Mouse (Mus musculus) cortical plate, adult 2 months (tissue): ENCODE results near the gene Ppp2r2c. TPM values are rescaled to one million over a fixed set of nuclear protein-coding genes. Genes with fewer than 3 reads are reported as not detected.

Source experiments
- H3K27ac ChIP-seq: fragments of 200-500 bp; 2 replicates; pipeline ENCODE4 v1.5.1; 2012; ENCODE audit warnings: low read length, control low read depth, inconsistent platforms; ENCODE audit not compliant: insufficient read depth
- H3K4me1 ChIP-seq: fragments of 200-500 bp; 2 replicates; pipeline ENCODE4 v1.6.1; 2011; ENCODE audit warnings: low read length; ENCODE audit not compliant: control insufficient read depth, insufficient read depth
- H3K4me3 ChIP-seq: fragments of 200-500 bp; 2 replicates; pipeline ENCODE4 v1.5.1; 2011; ENCODE audit warnings: mild to moderate bottlenecking, low read length, control low read depth; ENCODE audit not compliant: insufficient read depth
- CTCF ChIP-seq: fragments of 200-500 bp; IDR thresholded peaks from 2 replicates; pipeline ENCODE4 v1.5.1; 2011; ENCODE audit warnings: mild to moderate bottlenecking, control low read depth, low read length; ENCODE audit not compliant: insufficient read depth; ENCODE audit errors: extremely low read depth
- POLR2A ChIP-seq: fragments of 200-500 bp; IDR thresholded peaks from 2 replicates; pipeline ENCODE4 v1.6.1; 2011; ENCODE audit warnings: mild to moderate bottlenecking, low read length, control low read depth; ENCODE audit not compliant: insufficient read depth; ENCODE audit errors: extremely low read depth
- polyA plus RNA-seq: library from polyadenylated mRNA; depleted of rRNA; stranded (reverse); fragments of >200 nt; gene quantifications from 2 replicates; pipeline ENCODE4 v1.2.3, GENCODE M21; 2012

Ppp2r2c gene
- polyA plus RNA-seq, 1 experiment, result 442 TPM

DNA sequence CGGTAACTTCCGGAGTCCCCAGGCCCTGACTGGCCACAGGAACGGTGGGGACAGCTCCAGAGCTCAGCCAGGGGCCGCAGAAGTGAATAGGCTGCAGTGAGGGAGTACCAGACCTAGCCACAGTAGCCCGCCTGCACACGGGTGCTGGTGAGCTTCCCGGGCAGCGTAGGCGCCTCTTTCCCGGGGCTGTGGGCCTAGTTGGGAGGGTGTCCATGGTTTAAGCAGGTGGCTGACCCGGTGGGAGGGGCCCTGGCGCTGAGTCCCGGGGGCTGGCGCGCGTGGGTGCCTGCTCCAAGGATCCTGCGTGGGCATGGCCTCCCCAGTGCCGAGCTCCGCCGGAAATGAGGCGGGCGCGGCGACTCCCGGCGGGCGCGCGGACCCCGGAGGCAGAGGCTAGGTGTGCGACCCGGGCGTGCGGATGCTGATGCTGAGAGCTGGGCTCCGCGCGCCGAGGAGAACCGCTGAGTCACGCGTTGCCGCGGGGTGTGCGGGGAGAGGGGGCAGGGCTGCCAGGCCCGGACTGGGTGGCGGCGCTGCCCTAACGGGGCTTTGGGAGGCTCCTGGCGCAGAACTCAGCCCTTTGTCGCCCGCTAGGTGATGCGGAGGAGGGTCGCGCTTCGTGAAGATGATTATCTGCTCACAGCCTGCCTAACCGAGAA is 1.4 kb downstream of the Ppp2r2c start:
- peak overlapping the region; percentile 96 for H3K4me3 ChIP-seq
- H3K27ac ChIP-seq, result peak overlapping the region; percentile 97
- TF ChIP-seq CTCF (no peak), POLR2A (no peak)
- H3K4me1 ChIP-seq, result peaks cover 18% of the 10 kb centered on the region

DNA sequence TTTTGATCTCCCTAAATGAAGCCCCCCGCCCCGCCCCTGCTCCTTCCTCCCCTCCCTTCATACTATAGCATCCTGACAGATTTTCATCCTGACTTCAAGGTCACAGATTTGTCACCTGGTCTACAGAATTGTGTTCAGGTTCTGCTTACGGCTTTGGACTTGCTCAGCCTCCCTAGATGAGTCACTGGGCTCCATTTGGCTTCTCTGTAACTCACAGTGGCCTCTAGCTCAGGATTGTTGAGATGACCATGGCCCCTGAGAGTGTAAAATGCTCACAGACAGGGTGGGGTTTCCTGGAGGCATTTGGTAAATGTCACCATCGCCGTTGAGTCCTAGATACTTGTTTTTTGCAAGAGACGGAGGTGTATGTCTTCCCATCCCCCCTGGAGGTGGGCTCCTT is 2.6 kb downstream of the Ppp2r2c start:
- H3K4me3 ChIP-seq, result peak overlapping the region; percentile 96
- H3K4me1 ChIP-seq, result peaks cover 19% of the 10 kb centered on the region
- no peak for TF ChIP-seq POLR2A
- TF ChIP-seq CTCF, result no peak
- no peak overlapping the region for H3K27ac ChIP-seq

GRCm38 (mm10) chr5:36875956-36876355 is 7.6 kb downstream of the Ppp2r2c start:
- Histone ChIP-seq H3K4me1 (peaks cover 32% of the 10 kb centered on the region), H3K27ac (peak overlapping the region; percentile 43), H3K4me3 (no peak overlapping the region)
- no peak for TF ChIP-seq POLR2A
- no peak for TF ChIP-seq CTCF

GRCm38 (mm10) chr5:36876777-36877396 is 8.6 kb downstream of the Ppp2r2c start:
- H3K4me1 ChIP-seq, result peaks cover 31% of the 10 kb centered on the region
- TF ChIP-seq POLR2A (no peak), CTCF (no peak)
- H3K27ac ChIP-seq, result peak overlapping the region; percentile 79
- no peak overlapping the region for H3K4me3 ChIP-seq

DNA sequence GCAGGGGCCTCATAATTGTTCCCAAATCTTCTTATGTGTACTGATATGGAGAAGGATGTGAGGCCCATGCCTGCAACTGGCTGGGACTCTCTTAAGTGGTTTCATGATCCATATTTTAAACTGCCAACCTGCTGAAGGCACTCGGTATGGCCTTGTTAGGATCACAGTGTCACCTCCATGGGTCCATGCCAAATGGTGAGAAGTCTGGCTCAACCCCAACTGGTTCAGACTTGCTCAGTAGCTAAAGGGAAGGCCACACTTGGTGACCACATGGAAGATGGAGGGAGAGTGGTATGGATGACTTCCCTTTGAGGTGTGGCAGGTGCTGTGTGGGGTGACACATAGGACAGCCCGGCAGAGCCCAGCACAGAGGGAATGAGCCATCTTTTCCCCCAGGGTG is 9.3 kb downstream of the Ppp2r2c start:
- peak overlapping the region; percentile 79 for H3K27ac ChIP-seq
- H3K4me1 ChIP-seq, result peaks cover 35% of the 10 kb centered on the region
- TF ChIP-seq CTCF (no peak), POLR2A (no peak)

DNA sequence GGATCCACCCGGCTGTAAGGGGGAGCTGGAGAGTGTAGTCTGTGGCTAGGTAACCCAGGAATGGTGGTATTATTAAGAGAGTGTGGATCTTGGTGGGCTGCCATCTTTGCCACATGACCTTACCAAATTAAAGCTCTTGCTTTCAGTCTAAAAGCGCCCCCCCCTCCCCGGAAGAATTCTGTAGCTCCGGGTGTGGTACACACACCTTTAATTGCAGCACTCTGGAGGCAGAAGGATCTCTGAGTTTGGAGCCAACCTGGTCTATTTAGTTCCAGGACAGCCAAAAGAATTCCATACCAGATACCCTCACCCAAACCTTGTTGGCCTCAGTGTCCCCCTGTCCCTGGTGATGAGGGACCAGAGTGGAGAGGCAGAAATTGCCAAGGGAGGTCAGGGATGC is 10.5 kb downstream of the Ppp2r2c start:
- no peak for TF ChIP-seq POLR2A
- Histone ChIP-seq H3K27ac (no peak overlapping the region), H3K4me3 (no peak overlapping the region), H3K4me1 (peaks cover 33% of the 10 kb centered on the region)

More for the DNA sequence above, 9.3 kb downstream of the Ppp2r2c start:
- no peak overlapping the region for H3K4me3 ChIP-seq

DNA sequence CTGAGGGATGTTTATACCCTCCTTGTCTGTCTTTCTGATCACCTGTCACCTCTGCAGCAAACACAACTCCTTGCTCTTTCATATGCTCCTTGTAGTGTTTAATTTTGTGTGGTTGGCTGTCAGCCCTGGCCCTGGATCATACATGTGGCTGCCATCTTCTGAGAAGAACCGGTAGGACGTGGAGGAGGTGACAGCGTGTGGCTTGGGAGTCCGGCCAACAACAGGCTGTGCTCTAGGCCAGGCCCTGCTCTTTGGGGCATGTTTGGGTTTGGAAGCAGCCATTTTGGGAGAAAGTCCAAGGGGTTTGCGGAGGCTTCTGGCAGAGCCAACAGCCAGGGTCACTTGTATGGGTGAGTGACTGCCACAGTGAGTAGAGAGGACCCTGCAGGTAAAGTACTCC is 12.3 kb downstream of the Ppp2r2c start:
- Histone ChIP-seq H3K4me1 (peaks cover 32% of the 10 kb centered on the region), H3K4me3 (no peak overlapping the region), H3K27ac (no peak overlapping the region)
- TF ChIP-seq CTCF (no peak), POLR2A (no peak)

DNA sequence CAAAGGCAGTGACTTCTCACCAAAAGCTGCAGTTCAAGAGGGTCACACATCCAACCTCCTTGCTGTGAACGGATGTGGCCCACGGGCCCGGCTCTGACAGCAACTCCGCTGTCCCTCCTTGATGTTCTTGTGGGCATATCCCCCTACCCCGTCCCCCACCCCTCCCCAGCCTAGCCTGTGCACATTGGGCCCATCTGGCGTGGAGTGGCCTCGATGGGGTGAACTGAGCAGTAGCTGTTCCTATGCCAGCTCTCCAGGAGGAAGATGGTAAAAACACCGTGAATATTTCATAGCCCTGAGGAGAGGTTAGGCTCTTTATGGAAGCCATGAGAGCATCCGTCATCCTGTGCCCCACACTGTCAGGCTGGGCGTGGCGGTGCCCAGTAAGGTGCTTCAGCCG is 15.2 kb downstream of the Ppp2r2c start:
- Histone ChIP-seq H3K4me1 (peaks cover 43% of the 10 kb centered on the region), H3K4me3 (no peak overlapping the region), H3K27ac (no peak overlapping the region)
- TF ChIP-seq POLR2A, result no peak
- TF ChIP-seq CTCF, result no peak

DNA sequence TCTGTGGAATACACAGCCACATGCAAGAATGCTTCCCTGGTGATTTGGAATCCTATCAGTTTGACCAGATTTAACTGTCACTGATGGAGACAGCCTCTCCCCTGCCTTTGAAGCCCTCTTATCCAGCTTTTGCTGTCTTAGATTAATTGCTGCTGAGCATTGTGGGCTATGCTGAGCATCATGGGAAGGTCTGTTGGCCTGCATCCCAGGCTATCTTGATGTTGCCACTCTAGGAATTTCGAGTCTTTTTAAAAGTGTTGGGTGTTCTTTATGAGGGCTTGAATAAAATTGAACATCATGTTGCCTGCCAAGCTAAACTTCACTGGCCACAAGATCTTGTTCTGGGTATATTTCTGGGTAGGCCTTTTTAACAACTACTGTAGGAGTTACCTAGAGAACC is 16.8 kb downstream of the Ppp2r2c start:
- peaks cover 51% of the 10 kb centered on the region for H3K4me1 ChIP-seq
- TF ChIP-seq CTCF, result no peak
- H3K4me3 ChIP-seq, result no peak overlapping the region
- no peak overlapping the region for H3K27ac ChIP-seq

- H3K4me1 ChIP-seq, result peaks cover 54% of the 10 kb centered on the region
- H3K4me3 ChIP-seq, result no peak overlapping the region
- TF ChIP-seq POLR2A (no peak), CTCF (no peak)
- 0 out of 2 replicates have a peak overlapping the region, but pooled peaks have one; percentile 26 for H3K27ac ChIP-seq
Observed at GRCm38 (mm10) chr5:36885595-36885994, 17.3 kb downstream of the Ppp2r2c start.
